Mouse (Mus musculus) liver, embryonic 12.5 days (tissue): ENCODE data around the gene Sh3gl2. TPM values are rescaled to one million over a fixed set of nuclear protein-coding genes. Genes with fewer than 3 reads are reported as not detected.

ENCODE experiments used
- ATAC-seq: fragments of 200-750 bp; cut with Nextera tagmentation; 2 replicates; pipeline ENCODE4 v1.8.0; 2017; ENCODE audit warnings: moderate number of reproducible peaks, mild to moderate bottlenecking, moderate library complexity
- H3K27ac ChIP-seq: fragments of 300-500 bp; sonication (generic); 2 replicates; pipeline ENCODE4 v1.5.1; 2016; ENCODE audit warnings: mild to moderate bottlenecking
- H3K27me3 ChIP-seq: fragments of 300-500 bp; sonication (generic); replicated peaks from 2 replicates; pipeline ENCODE4 v1.6.1; 2016; ENCODE audit warnings: mild to moderate bottlenecking, moderate library complexity
- H3K36me3 ChIP-seq: fragments of 300-500 bp; sonication (generic); 2 replicates; pipeline ENCODE4 v1.6.1; 2016; ENCODE audit warnings: mild to moderate bottlenecking, moderate library complexity
- H3K4me1 ChIP-seq: fragments of 300-500 bp; sonication (generic); 2 replicates; pipeline ENCODE4 v1.6.1; 2016
- H3K4me2 ChIP-seq: fragments of 300-500 bp; sonication (generic); 2 replicates; pipeline ENCODE4 v1.6.1; 2016; ENCODE audit warnings: mild to moderate bottlenecking, moderate library complexity
- H3K4me3 ChIP-seq: fragments of 300-500 bp; sonication (generic); 2 replicates; pipeline ENCODE4 v1.5.1; 2016; ENCODE audit warnings: mild to moderate bottlenecking, moderate library complexity
- H3K9ac ChIP-seq: fragments of 300-500 bp; sonication (generic); 2 replicates; pipeline ENCODE4 v1.6.1; 2016; ENCODE audit warnings: mild to moderate bottlenecking, moderate library complexity
- H3K9me3 ChIP-seq: fragments of 300-500 bp; sonication (generic); replicated peaks from 2 replicates; pipeline ENCODE4 v1.6.1; 2016; ENCODE audit warnings: mild to moderate bottlenecking, moderate library complexity
- WGBS: fragments of 180-500 bp; shearing (Covaris S2); methylation state at CpG from one replicate; pipeline ENCODE4 v1.1.7; 2016; ENCODE audit not compliant: insufficient replicate concordance; 5-methylcytosine and 5-hydroxymethylcytosine counted together
- polyA plus RNA-seq: library from polyadenylated mRNA; unstranded; fragments of >200 nt; fragmentation: Nextera tagmentation; extraction: Ambion mirVana; gene quantifications from 2 replicates; pipeline ENCODE4 v1.2.1, GENCODE M21; 2016

Gene Sh3gl2
- 0.17 and 0.18 TPM in 2 replicates for polyA plus RNA-seq

DNA sequence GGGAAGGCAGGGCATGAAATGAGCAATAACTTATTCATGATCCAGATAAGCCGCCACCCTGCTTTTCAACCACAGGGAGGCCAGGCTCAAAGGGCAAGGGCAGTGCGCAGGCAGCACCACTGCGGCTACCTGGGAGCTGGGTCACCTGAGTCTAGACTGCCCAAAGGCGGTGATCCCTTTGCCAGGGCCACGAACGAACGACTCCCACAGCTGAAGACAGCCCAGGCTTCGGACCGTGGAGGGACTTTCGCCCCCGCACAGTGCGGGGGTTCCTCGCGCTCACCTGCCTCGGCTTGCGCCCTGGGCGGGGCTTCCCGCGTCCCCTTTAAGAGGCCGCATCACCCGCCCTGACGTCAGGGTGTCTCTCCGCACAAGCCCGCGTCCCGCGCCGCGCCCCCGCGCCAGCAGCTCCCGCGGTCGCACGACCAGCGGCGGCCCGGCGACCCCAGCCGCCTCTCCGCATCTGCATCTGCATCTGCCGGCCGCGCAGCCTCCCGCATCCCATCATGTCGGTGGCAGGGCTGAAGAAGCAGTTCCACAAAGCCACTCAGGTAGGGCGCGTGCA, at the start of gene Sh3gl2:
Gene Sh3gl2, plus strand, starts transcription at position 56 of the 565 bp plus-strand sequence.
- H3K4me2 ChIP-seq, result peak within 1 kb of the TSS; percentile 67
- 5% methylated on average over 48 of the region's 48 CpGs for WGBS
- H3K4me3 ChIP-seq, result peak within 1 kb of the TSS; percentile 46
- no peaks in the 10 kb centered on the region for H3K4me1 ChIP-seq
- no peak within 1 kb of the TSS for H3K9ac ChIP-seq
- H3K36me3 ChIP-seq, result no peaks in the 10 kb centered on the region
- H3K9me3 ChIP-seq, result no peaks in the 10 kb centered on the region
- ATAC-seq, result no peak
- H3K27me3 ChIP-seq, result peaks cover 48% of the 10 kb centered on the region
- no peak within 1 kb of the TSS for H3K27ac ChIP-seq

DNA sequence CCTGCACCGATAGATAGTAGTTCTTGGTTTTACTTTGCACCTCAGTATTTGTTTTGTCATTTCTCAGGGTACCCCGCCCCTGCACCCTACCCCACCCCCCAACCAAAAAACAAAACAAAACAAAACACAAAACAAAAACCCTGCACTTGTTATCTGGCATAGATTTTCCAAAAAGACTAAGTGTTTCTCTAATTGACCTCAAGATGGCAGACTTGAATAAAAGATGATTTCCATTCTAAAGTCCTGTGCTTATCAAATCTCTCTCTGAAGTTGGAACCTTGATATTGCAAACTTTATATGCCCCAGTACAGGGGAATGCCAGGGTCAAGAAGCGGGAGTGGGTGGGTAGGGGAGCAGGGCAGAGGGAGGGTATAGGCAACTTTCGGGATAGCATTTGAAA, 43.8 kb upstream of the Sh3gl2 start:
- H3K4me1 ChIP-seq, result no peaks in the 10 kb centered on the region
- no peak overlapping the region for H3K4me2 ChIP-seq
- 47% methylated on average over 4 of the region's 4 CpGs for WGBS
- no peak for ATAC-seq
- H3K4me3 ChIP-seq, result no peak overlapping the region
- no peak overlapping the region for H3K9ac ChIP-seq
- H3K27me3 ChIP-seq, result no peaks in the 10 kb centered on the region
- no peaks in the 10 kb centered on the region for H3K36me3 ChIP-seq
- H3K9me3 ChIP-seq, result no peaks in the 10 kb centered on the region
- no peak overlapping the region for H3K27ac ChIP-seq

DNA sequence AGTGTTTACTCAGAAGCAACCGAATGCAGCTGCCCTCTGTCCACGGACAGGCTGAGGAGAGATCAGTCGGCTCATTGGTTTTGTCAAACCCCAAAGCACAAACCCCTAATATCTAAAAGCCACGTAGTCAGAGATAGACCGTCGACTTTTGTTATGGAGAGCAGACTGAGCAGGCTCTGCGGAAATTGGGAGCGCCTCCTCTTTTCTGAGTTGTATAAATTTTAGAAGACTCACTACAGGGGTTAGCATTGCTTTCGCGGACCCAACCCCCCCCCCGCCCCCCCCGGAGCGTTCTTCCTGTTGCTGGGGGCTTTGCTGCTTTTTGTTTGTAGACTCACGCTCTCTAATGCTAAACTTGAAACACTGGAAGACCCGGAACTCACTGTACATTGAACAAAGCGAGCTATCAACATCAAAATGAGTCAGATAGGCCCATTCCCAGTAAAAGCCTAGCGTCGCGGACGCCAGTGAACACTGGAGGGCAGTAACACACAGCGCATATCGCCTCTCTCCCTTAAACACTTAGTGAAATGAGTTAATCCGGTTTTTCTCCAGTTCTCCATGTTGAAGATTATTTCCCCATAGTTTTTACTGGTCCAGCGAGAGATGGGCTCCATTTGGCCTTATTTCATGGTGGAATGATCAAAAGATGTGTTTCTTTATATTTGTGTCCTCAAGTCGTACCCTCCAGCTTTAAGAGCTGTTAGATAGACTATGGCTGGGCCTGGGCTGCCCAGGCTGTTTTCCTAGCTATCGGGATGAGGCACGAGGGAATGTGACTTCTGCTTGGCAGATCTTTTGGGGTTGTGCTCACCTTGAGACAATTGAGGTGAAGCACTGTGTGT, 42.2 kb upstream of the Sh3gl2 start:
- no peaks in the 10 kb centered on the region for H3K36me3 ChIP-seq
- no peaks in the 10 kb centered on the region for H3K27me3 ChIP-seq
- ATAC-seq, result no peak
- H3K4me3 ChIP-seq, result no peak overlapping the region
- no peak overlapping the region for H3K27ac ChIP-seq
- H3K9me3 ChIP-seq, result no peaks in the 10 kb centered on the region
- no peaks in the 10 kb centered on the region for H3K4me1 ChIP-seq
- no peak overlapping the region for H3K9ac ChIP-seq
- H3K4me2 ChIP-seq, result peak overlapping the region; percentile 24; the same call in 1 of the 2 replicates
- WGBS, result 27% methylated on average over 27 of the region's 27 CpGs

DNA sequence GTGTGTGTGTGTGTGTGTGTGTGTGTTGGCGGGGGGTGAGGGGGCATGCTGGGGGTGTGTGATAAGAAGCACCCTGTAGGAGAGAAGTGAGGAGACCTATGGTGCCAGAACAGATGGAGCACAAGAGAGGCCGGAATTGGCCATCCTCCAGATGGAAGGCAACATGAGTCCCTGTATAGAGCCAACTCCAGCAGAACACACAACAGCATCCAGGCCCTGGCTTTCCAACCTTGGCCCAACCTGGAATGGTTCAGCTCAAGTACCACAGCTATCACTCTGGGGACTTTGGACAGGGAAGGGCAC, 41.7 kb upstream of the Sh3gl2 start:
- 55% methylated on average over 2 of the region's 2 CpGs for WGBS
- Histone ChIP-seq H3K27me3 (no peaks in the 10 kb centered on the region), H3K9ac (no peak overlapping the region), H3K4me2 (no peak overlapping the region), H3K36me3 (no peaks in the 10 kb centered on the region), H3K9me3 (no peaks in the 10 kb centered on the region), H3K4me1 (no peaks in the 10 kb centered on the region), H3K27ac (no peak overlapping the region), H3K4me3 (no peak overlapping the region)
- ATAC-seq, result no peak

DNA sequence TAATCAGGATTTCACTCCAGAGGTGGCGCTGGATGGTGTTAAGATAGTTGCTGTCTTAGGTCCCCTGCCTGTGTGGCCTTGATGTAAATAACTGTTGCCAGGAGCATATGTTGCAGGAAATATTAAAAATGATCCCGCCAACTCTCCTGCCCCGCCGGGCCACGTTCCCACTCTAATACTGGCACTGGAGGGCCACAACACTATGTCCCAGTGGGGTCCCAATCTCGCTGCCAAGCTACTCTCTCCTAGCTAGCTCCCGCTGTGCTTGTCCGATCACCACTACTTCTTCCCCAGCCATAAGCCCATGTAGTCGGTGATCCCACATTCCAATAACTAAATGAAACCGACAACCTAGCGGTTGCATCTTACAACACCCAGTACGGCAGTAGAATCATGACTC, 36.9 kb upstream of the Sh3gl2 start:
- H3K9me3 ChIP-seq, result no peaks in the 10 kb centered on the region
- no peaks in the 10 kb centered on the region for H3K4me1 ChIP-seq
- ATAC-seq, result no peak
- no peak overlapping the region for H3K4me2 ChIP-seq
- H3K36me3 ChIP-seq, result no peaks in the 10 kb centered on the region
- H3K27me3 ChIP-seq, result no peaks in the 10 kb centered on the region
- no peak overlapping the region for H3K9ac ChIP-seq
- 81% methylated on average over 12 of the region's 12 CpGs for WGBS
- H3K4me3 ChIP-seq, result no peak overlapping the region
- H3K27ac ChIP-seq, result no peak overlapping the region

DNA sequence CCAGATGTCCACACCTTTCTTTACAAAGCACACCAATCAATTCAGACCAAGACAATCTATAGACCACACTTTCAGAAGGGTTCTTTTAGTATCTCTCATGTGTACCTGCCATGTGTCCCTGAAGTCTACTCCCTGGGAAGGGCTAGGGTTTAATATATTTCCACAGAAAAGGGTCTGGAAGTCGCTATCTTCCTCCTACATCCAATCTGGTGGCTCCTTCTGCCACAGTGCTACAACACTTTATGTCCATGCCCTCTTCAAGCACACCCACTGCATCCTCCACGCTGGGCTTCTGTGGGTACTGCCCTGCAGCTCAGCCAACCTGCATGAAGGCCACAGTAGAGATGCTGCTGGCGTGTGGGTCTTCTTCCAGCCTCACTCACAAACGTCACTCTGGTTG, 29.5 kb upstream of the Sh3gl2 start:
- 60% methylated on average over 4 of the region's 4 CpGs for WGBS
- Histone ChIP-seq H3K4me3 (no peak overlapping the region), H3K4me1 (no peaks in the 10 kb centered on the region), H3K4me2 (no peak overlapping the region), H3K9me3 (no peaks in the 10 kb centered on the region), H3K27ac (no peak overlapping the region), H3K9ac (no peak overlapping the region), H3K27me3 (no peaks in the 10 kb centered on the region), H3K36me3 (no peaks in the 10 kb centered on the region)
- ATAC-seq, result no peak

DNA sequence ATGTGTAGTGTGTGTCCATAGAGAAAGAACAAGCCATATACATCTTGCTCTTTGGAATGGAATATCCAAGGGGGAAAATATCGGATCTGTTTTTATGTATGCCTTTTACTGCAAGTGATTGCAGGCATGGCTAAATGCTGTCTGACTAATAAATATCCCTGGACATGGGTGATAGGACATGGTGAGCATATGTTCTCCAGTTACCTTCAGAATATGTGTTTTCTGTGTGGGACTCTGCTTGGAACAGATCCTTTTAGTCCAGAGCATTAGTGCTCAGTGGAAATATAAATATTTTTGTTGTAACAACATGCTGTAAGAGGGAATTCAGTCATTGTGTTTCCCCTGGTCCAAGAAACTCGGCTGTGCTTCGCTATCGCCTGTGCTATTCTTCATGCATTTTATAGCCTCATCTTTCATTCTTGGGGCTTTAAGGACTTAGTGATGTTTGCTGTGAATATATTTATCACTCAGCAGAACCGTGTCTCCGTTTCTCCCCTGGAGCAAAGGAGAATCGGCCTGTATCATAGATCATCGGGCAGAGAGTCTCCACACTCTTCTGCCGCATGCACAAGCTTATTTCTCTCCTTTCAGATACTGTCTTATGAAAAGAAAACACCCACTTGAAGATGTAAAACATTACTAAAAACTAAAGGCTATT, 26.4 kb upstream of the Sh3gl2 start:
- ATAC-seq, result no peak
- Histone ChIP-seq H3K4me2 (no peak overlapping the region), H3K9ac (no peak overlapping the region), H3K27me3 (no peaks in the 10 kb centered on the region), H3K36me3 (no peaks in the 10 kb centered on the region), H3K4me1 (no peaks in the 10 kb centered on the region), H3K27ac (no peak overlapping the region), H3K4me3 (no peak overlapping the region), H3K9me3 (no peaks in the 10 kb centered on the region)
- 82% methylated on average over 9 of the region's 9 CpGs for WGBS

DNA sequence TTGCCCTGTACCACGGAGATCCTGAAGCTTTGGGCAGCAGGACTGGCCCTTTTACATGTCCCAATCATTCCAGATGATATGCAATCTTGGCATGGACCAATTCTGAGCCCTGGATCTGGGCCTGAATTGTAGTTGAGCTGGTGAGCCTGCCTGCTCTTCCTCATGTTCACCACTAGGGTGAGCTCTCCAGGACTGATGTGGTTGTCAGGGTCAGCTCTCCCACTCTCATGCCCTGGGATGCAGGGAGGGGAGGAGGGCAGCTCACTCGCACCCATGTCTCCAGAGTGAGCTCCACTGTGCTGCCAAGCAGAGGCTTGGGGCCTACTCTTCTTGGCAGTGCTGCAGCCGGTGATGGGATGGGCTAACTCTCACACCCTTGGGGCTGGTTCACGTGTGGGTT, 18.9 kb upstream of the Sh3gl2 start:
- H3K4me3 ChIP-seq, result no peak overlapping the region
- ATAC-seq, result no peak
- no peak overlapping the region for H3K4me2 ChIP-seq
- H3K9me3 ChIP-seq, result no peaks in the 10 kb centered on the region
- H3K27me3 ChIP-seq, result no peaks in the 10 kb centered on the region
- H3K27ac ChIP-seq, result no peak overlapping the region
- 42% methylated on average over 4 of the region's 4 CpGs for WGBS
- no peaks in the 10 kb centered on the region for H3K4me1 ChIP-seq
- no peaks in the 10 kb centered on the region for H3K36me3 ChIP-seq
- H3K9ac ChIP-seq, result no peak overlapping the region

DNA sequence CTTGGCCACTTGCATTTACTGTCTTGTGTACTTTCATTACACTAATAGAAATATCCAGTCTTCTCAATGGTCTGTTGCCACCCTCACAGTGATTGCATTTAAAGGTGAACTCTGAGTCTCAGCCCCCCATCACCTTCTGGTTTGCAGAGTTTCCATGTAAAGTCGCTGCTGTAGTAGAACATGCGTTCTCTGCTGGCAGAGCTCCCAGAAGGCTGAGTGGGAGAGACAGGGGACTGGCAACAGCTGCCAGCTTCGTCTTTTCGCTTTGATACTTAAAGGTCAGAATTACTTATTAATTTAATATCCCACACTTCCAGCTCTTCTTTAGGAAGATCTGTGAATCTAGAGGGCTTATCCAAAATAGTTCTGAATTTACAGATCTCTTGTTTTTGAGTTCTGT, 8.7 kb upstream of the Sh3gl2 start:
- Histone ChIP-seq H3K4me3 (no peak overlapping the region), H3K27me3 (no peaks in the 10 kb centered on the region), H3K27ac (no peak overlapping the region), H3K36me3 (no peaks in the 10 kb centered on the region), H3K4me1 (no peaks in the 10 kb centered on the region), H3K9ac (no peak overlapping the region), H3K9me3 (no peaks in the 10 kb centered on the region), H3K4me2 (no peak overlapping the region)
- WGBS, result 59% methylated on average over 4 of the region's 4 CpGs
- no peak for ATAC-seq

DNA sequence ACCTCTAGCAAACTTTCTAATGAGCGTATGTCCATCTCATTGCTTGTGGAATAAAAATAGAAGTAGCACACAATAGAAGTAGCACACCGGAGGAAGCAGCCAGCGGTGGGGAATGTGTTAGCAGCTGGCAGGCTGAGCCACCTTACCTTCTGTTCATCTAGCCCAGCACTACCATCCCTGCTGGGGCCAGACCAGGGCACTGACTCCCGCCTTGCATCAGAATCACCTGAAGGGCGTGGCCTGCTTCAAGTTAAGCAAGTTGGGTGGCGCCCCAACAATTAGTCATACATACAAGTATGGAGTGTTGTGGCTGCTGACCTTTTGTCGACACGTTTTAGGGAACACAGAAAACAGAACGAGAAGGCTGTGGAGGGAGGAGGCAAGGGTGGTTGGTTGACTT, 6.5 kb upstream of the Sh3gl2 start:
- no peak overlapping the region for H3K27ac ChIP-seq
- WGBS, result 62% methylated on average over 9 of the region's 9 CpGs
- H3K4me1 ChIP-seq, result no peaks in the 10 kb centered on the region
- no peaks in the 10 kb centered on the region for H3K9me3 ChIP-seq
- no peak overlapping the region for H3K9ac ChIP-seq
- H3K27me3 ChIP-seq, result peaks cover 11% of the 10 kb centered on the region
- no peaks in the 10 kb centered on the region for H3K36me3 ChIP-seq
- H3K4me3 ChIP-seq, result no peak overlapping the region
- H3K4me2 ChIP-seq, result no peak overlapping the region
- ATAC-seq, result no peak

DNA sequence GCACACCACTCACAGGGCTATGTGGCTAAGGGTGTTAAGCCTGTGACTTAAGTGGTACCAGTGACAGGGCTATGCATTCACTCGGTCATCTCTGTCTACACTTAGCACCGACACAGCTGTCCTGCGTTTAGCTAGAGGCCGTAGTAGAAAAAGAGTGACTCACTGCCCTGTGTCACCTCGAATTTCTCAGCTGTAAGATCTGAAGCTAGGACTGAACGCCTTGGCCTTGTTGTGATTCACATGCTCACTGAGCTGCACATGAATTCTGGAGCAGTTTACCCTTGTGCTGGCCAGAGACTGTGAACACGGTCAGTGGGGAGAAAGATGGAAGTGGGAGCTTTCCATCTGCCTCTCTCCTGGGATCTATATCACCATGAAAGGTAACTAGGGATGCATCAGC, 2.3 kb upstream of the Sh3gl2 start:
- peaks cover 44% of the 10 kb centered on the region for H3K27me3 ChIP-seq
- whole genome bisulfite sequencing, result 63% methylated on average over 7 of the region's 7 CpGs
- no peak for ATAC-seq

DNA sequence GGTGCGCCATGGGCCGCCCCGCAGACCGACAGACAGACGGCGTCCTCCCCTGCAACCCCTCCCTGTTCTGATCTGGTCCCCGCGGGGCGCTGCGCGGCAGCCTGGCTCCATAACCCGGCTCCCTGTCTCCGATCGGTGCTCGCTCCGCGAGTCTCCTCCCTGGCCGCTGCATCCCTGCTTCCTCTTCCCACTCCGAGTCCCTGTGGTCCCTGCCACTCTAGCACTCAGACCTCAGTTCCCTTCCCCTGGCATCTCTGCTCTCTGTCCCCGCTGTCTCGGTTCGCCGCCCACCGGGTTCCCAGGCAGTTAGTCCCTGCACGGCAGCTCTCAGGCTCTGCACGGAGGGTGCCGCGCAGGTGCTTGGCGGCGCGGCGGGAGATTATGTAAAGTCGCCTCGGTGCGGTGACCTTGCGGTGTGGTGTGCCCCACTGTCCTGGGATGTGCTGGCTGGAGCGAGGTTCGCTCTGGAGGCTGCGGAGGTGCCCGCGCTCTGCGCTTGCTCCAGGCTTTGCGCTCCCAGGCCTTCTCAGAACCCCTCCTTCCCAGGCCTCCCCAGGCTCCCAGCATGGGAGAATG, 798 bp downstream of the Sh3gl2 start:
- H3K4me2 ChIP-seq, result peak overlapping the region; percentile 67
- H3K36me3 ChIP-seq, result no peaks in the 10 kb centered on the region
- no peak overlapping the region for H3K27ac ChIP-seq
- peaks cover 48% of the 10 kb centered on the region for H3K27me3 ChIP-seq
- no peaks in the 10 kb centered on the region for H3K9me3 ChIP-seq
- H3K9ac ChIP-seq, result no peak overlapping the region
- 1% methylated on average over 42 of the region's 43 CpGs for WGBS
- H3K4me3 ChIP-seq, result peak overlapping the region; percentile 46
- no peak for ATAC-seq
- H3K4me1 ChIP-seq, result no peaks in the 10 kb centered on the region

More for the DNA sequence above, 2.3 kb upstream of the Sh3gl2 start:
- Histone ChIP-seq H3K27ac (no peak overlapping the region), H3K4me3 (no peak overlapping the region), H3K9ac (no peak overlapping the region), H3K36me3 (no peaks in the 10 kb centered on the region), H3K4me1 (no peaks in the 10 kb centered on the region), H3K4me2 (no peak overlapping the region), H3K9me3 (no peaks in the 10 kb centered on the region)
